Mouse (Mus musculus) spleen, adult 2 months (tissue): ENCODE data around the gene Myo3b.

ENCODE experiments used
- CTCF ChIP-seq: fragments of 200-500 bp; IDR thresholded peaks from 2 replicates; pipeline ENCODE4 v1.5.1; 2011; ENCODE audit warnings: mild to moderate bottlenecking, inconsistent platforms; ENCODE audit not compliant: insufficient read depth, insufficient read length, insufficient replicate concordance; ENCODE audit errors: extremely low read depth
- POLR2A ChIP-seq: fragments of 200-500 bp; IDR thresholded peaks from 2 replicates; pipeline ENCODE4 v1.6.1; 2011; ENCODE audit warnings: low read depth, low read length, inconsistent platforms

DNA sequence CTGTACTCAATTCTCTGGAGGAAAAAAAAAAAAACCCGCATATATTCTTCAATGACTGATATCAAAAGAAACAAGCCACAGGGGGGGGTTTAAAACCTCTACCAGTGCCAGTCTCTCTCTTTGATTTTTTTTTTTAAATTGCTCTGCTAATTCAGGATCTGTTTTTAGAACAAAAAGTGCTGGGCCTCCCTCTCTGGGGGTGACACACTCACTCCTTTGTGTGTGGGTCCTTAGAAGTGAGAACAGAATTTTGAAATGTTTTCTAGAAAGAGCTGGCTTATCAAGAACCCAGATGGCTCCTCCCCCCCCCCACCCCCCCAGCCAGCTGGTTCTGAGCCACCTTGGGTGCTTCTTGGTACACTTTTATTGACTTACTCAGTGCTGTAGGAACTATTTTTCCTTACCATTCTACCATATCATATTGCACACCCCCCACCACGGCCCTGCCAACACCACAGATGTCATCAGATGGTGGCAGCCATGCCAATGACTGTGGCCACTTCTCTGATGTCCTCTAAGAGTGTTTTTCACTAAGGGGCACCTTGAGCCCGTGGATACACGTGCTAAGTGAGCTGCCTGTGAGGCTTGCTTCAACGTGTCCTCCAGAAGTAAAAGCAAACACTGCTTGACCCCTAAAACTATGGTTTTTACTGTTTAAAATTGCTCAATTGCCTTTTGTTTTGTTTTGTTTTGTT is 280.1 kb downstream of the Myo3b start:
- TF ChIP-seq CTCF (no peak), POLR2A (no peak)
